Mouse (Mus musculus) granulocyte monocyte progenitor cell, adult 5-6 weeks (primary cell): ENCODE measurements around the gene Topors. TPM values are rescaled to one million over a fixed set of nuclear protein-coding genes. Genes with fewer than 3 reads are reported as not detected.

ENCODE experiments used
- ATAC-seq: replicated peaks from 2 replicates; pipeline ENCODE4 v1.8.0; 2016; ENCODE audit warnings: mild to moderate bottlenecking, moderate TSS enrichment, inconsistent platforms; ENCODE audit not compliant: poor library complexity, severe bottlenecking
- total RNA-seq, 2 experiments: library from RNA; stranded (forward) in 1 of 2; stranded (reverse) in 1 of 2; fragments of 200-712, 200-1000 nt in 1 of 2; fragments of >200 nt in 1 of 2; fragmentation: Nextera tagmentation in 1 of 2; gene quantifications; 2 replicates each; pipeline ENCODE4 v1.2.3; 2014 to 2017

Topors gene
- total RNA-seq, 2 experiments from 2014 or later, result 37.2 to 93.1 TPM

DNA sequence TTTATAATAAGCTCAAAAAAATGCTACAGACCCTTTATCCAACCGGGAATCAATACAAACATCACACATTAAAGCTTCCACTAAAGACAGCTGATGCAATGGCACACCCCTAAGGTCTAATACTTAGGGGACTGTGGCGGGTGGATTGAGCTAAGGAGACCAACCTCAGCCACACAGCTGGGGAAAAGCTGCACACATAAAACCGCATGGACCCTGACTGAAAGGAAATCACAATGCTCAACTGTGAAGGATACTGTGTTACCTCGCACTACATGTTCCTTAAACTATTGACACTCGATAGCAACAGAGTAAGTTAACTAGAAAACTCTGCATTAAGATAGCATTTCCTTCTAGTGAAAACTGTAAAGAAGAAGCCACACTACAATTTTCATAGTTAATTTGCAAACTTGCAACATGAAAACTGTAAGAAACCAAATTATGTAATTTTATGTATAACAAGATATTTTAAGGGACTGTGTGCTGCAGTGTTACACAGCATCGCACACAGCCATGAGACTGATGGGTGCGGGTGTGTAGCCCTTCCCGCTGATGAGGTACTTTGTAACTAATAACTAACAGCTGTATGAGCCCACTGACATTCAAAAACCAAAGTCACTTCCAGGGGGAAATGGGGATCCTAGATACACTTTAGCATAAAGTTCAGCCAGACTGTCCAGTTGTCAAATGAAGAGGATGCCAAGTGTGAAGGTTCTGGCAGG, 15.1 kb downstream of the Topors start:
- no peak for ATAC-seq

- ATAC-seq, result no peak
Observed at GRCm38 (mm10) chr4:40253766-40254165, 15.9 kb downstream of the Topors start.

GRCm38 (mm10) chr4:40250984-40251383, 18.7 kb downstream of the Topors start:
- ATAC-seq, result peak; percentile 97

DNA sequence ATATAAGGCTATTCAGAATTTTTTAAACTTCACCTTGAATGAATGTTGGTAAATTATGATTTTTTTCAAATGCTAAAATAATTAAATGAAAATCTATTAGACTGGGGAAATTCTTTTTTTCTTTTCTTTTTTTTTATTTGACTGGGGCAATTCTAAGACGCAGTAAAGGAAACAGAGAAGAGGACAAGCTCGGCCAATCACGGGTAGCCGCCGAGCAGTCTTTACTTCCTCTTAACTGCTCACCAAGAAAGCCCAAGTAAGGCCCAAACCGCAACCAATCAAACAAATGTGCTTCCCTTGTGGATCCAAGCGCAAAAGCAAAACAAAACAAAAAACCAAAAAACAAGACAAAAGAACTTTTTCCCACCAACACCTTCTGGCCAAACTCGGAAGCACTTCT, 25.6 kb downstream of the Topors start:
- peak; percentile 95 for ATAC-seq

GRCm38 (mm10) chr4:40243006-40243405, 26.6 kb downstream of the Topors start:
- ATAC-seq, result no peak

GRCm38 (mm10) chr4:40241928-40242327, 27.7 kb downstream of the Topors start:
- ATAC-seq, result no peak

- no peak for ATAC-seq
Observed at GRCm38 (mm10) chr4:40240272-40240744, 29.3 kb downstream of the Topors start.

GRCm38 (mm10) chr4:40239409-40240271, 30.0 kb downstream of the Topors start, which contains the start of gene Ddx58:
Gene Ddx58 (minus strand): TSS chr4:40239828.
- peak; percentile 44 for ATAC-seq

DNA sequence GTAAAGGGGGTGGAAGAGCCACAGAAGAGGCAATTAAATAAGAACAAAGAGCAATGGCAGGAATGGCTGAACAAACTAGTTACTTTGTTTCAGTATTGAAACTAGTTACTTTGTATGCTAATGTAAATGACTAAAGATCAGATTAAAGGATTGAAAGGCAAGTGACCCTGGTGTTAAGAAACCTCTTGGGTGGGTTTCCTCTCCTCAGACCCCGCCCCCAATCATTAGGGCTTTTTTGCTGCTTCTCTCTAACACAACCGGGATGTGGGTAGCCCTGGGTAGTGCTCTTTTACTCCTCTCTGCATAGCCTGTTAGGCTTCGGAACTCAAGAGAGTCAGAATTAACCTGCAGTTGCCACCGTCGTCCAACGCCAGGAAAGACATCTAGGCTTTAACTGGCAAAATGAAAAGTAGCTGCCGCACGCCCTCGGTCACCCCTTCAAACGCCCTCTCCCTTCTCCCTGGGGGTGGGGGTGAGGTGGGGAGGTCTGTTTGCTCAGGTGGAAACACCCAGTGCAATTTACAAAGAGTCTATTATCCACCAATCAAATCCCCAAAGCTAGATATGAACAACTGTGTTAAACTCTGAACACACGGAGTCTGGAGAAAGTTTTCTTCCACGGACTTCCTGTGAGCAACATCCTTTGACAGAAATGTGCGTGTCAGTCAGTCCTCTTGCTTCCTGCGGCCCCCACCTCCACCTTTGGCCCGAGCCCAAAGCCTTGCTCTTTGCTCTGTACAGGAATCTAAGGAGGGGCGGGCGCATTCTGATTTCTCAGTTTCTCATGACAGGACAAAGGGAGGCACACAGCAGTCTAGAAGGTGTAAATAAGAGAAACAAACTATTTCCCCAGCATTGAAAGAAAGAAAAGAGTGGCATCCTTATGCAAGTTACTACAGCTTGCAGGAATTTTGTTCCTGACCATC, 30.9 kb downstream of the Topors start:
- peak; percentile 55 for ATAC-seq

DNA sequence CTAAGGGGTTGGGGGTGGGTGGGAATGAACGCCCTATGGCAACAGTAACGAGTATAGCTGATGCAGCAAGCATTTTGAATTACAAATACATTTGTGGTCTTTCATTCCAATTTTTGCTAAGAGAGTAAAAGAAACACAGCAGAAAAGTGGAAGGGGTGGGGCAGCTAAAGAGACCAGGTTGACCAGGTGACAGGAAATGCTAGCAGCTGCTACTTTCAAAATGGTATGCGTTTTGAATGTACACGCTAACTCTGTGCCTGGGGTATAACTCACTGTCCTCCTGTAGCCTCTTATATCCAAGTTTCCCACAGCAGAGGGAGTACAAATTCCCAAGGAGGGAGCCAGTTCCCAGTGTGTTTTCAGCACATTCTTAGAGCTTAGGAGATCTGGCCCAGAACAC, 32.8 kb downstream of the Topors start:
- ATAC-seq, result no peak

DNA sequence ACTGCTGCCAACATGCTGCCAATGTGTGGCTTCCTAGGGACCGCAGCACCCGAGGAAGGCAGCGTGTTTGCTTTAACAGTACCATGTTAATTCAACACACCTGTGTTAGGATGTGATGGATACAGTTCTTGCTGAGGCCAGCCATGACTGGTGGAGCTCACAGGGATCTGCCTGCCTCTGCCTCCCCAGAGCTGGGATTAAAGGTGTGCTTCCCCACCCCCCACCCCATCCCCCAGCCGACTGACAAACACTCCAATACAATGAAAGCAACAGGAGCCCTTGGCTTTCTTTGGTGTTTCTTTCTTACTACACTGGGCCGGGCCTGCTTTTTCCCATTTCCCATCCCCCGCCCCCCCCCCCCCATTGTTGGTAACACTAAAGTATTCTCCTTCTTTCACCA, 35.4 kb downstream of the Topors start:
- ATAC-seq, result no peak

- peak; percentile 96 for ATAC-seq
Observed at GRCm38 (mm10) chr4:40233062-40233664, 36.5 kb downstream of the Topors start.

GRCm38 (mm10) chr4:40229723-40230122, 39.9 kb downstream of the Topors start:
- peak; percentile 33; the same call in 1 of the 2 replicates for ATAC-seq

DNA sequence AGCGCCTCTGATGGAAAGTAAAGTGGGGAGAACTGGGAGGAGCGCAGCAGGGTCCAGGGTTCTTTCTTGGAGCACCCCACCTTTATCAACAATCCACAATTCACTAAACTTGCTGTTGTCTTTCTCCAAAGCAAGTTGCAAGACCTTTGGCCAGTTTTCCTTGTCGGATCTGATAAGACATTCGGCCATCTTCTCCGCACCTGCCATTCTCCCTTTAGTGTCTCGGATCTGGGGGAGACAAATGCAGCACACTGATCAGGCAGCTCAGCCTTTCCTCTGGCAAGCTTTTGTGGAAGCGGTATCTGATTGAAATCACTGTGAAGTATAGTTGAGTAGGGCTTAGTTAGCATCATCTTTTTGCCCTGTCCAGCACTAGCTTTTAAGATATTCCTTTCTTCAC, 41.8 kb downstream of the Topors start:
- no peak for ATAC-seq

- no peak for ATAC-seq
Observed at GRCm38 (mm10) chr4:40227131-40227530, 42.5 kb downstream of the Topors start.

- no peak for ATAC-seq
Observed at GRCm38 (mm10) chr4:40226095-40226494, 43.6 kb downstream of the Topors start.

- ATAC-seq, result no peak
Observed at GRCm38 (mm10) chr4:40221876-40222585, 47.6 kb downstream of the Topors start.

- ATAC-seq, result no peak
Observed at GRCm38 (mm10) chr4:40221004-40221760, 48.5 kb downstream of the Topors start.
